Mouse (Mus musculus): Measurements from ENCODE around the gene Amotl2. TPM values are rescaled to one million over a fixed set of nuclear protein-coding genes. Genes with fewer than 3 reads are reported as not detected.

Gene Amotl2
- polyA plus RNA-seq (2015; fragmentation: Nextera tagmentation; extraction: Ambion mirVana), result 38.6 and 43.4 TPM in 2 replicates

GRCm38 (mm10) chr9:102716481-102717163 lies at the start of gene Amotl2:
TSS of gene Amotl2 (plus strand) at chr9:102716672.
- H3K4me1 ChIP-seq (ENCODE audit: control insufficient read depth, insufficient read depth, low read length), result peaks cover 43% of the 10 kb centered on the region
- 6% methylated on average over 22 of the region's 22 CpGs for WGBS

GRCm38 (mm10) chr9:102668115-102668514 lies 48.4 kb upstream of the Amotl2 start:
- 56% methylated on average over 6 of the region's 6 CpGs for WGBS
- Histone ChIP-seq H3K9me3 (replicated peaks; ENCODE audit: control insufficient read depth, low read length) (no peaks in the 10 kb centered on the region), H3K4me2 (ENCODE audit: low read depth, low read length) (no peak overlapping the region), H3K4me3 (ENCODE audit: low read length) (no peak overlapping the region), H3K36me3 (ENCODE audit: control insufficient read depth, insufficient read depth) (no peaks in the 10 kb centered on the region), H3K27me3 (ENCODE audit: control insufficient read depth, insufficient read depth, low read length) (no peaks in the 10 kb centered on the region), H3K4me1 (ENCODE audit: control insufficient read depth, insufficient read depth, low read length) (no peaks in the 10 kb centered on the region), H3K9ac (ENCODE audit: low read length) (no peak overlapping the region), H3K27ac (ENCODE audit: low read length) (no peak overlapping the region)
- ATAC-seq (replicated peaks; ENCODE audit: extremely low read depth, insufficient read depth, low FRiP score), result no peak

More at GRCm38 (mm10) chr9:102716481-102717163, at the start of gene Amotl2:
- H3K9ac ChIP-seq (ENCODE audit: low read length), result peak within 1 kb of the TSS; percentile 100
- no peaks in the 10 kb centered on the region for H3K27me3 ChIP-seq (ENCODE audit: control insufficient read depth, insufficient read depth, low read length)
- H3K27ac ChIP-seq (ENCODE audit: low read length), result peak within 1 kb of the TSS; percentile 99
- H3K36me3 ChIP-seq (ENCODE audit: control insufficient read depth, insufficient read depth), result peaks cover 10% of the 10 kb centered on the region
- no peak for ATAC-seq (replicated peaks; ENCODE audit: extremely low read depth, insufficient read depth, low FRiP score)
- peak within 1 kb of the TSS; percentile 96 for H3K4me2 ChIP-seq (ENCODE audit: low read depth, low read length)
- no peaks in the 10 kb centered on the region for H3K9me3 ChIP-seq (replicated peaks; ENCODE audit: control insufficient read depth, low read length)
- peak within 1 kb of the TSS; percentile 94 for H3K4me3 ChIP-seq (ENCODE audit: low read length)

GRCm38 (mm10) chr9:102668906-102669305 lies 47.6 kb upstream of the Amotl2 start:
- Histone ChIP-seq H3K4me1 (ENCODE audit: control insufficient read depth, insufficient read depth, low read length) (no peaks in the 10 kb centered on the region), H3K36me3 (ENCODE audit: control insufficient read depth, insufficient read depth) (no peaks in the 10 kb centered on the region), H3K4me3 (ENCODE audit: low read length) (no peak overlapping the region), H3K9ac (ENCODE audit: low read length) (no peak overlapping the region), H3K4me2 (ENCODE audit: low read depth, low read length) (no peak overlapping the region), H3K27me3 (ENCODE audit: control insufficient read depth, insufficient read depth, low read length) (no peaks in the 10 kb centered on the region), H3K27ac (ENCODE audit: low read length) (no peak overlapping the region), H3K9me3 (replicated peaks; ENCODE audit: control insufficient read depth, low read length) (no peaks in the 10 kb centered on the region)
- no peak for ATAC-seq (replicated peaks; ENCODE audit: extremely low read depth, insufficient read depth, low FRiP score)
- WGBS, result 84% methylated on average over 12 of the region's 12 CpGs

DNA sequence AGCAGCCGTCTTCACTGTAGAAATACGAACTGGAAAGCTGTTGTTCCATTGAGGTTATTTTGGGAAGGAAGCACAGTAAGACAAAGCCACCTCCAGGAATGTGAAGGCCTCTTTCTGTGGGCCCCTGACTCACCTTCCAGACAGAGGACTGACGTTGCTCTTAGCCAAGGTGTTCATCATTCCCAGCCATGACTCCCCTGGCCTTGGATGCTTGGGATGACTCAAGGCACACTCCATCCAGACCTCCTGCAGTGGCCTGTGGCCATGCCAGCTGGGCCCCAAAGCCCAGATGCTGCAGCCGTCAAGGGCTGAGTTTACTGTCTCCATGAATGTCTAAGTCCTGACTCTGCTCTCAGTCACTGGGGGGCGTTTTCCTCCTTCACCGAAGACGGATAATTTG lies 43.1 kb upstream of the Amotl2 start:
- H3K27ac ChIP-seq (ENCODE audit: low read length), result no peak overlapping the region
- no peak overlapping the region for H3K4me3 ChIP-seq (ENCODE audit: low read length)
- ATAC-seq (replicated peaks; ENCODE audit: extremely low read depth, insufficient read depth, low FRiP score), result no peak
- H3K4me1 ChIP-seq (ENCODE audit: control insufficient read depth, insufficient read depth, low read length), result no peaks in the 10 kb centered on the region; the same call in 1 of the 2 replicates
- 58% methylated on average over 7 of the region's 7 CpGs for WGBS
- no peaks in the 10 kb centered on the region for H3K36me3 ChIP-seq (ENCODE audit: control insufficient read depth, insufficient read depth)
- H3K4me2 ChIP-seq (ENCODE audit: low read depth, low read length), result no peak overlapping the region
- H3K27me3 ChIP-seq (ENCODE audit: control insufficient read depth, insufficient read depth, low read length), result no peaks in the 10 kb centered on the region
- H3K9me3 ChIP-seq (replicated peaks; ENCODE audit: control insufficient read depth, low read length), result no peaks in the 10 kb centered on the region
- no peak overlapping the region for H3K9ac ChIP-seq (ENCODE audit: low read length)

DNA sequence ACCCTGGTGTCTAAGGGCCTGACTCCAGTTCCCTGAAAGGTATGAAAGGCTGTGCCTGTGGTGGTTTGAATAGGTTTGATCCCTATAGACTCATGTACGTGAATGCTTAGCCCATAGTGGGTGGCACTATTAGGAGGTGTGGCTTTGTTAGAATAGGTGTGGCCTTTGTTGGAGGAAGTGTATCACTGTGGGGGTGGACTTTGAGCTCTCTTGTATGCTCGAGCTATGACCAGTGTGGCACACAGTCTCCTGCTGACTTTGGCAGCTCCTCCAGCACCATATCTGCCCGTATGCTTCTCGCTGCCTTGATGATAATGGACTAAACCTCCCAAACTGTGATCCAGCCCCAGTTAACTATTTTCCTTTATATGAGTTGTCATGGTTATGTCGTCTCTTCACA lies 40.5 kb upstream of the Amotl2 start:
- no peak for ATAC-seq (replicated peaks; ENCODE audit: extremely low read depth, insufficient read depth, low FRiP score)
- H3K4me1 ChIP-seq (ENCODE audit: control insufficient read depth, insufficient read depth, low read length), result no peaks in the 10 kb centered on the region; the same call in 1 of the 2 replicates

DNA sequence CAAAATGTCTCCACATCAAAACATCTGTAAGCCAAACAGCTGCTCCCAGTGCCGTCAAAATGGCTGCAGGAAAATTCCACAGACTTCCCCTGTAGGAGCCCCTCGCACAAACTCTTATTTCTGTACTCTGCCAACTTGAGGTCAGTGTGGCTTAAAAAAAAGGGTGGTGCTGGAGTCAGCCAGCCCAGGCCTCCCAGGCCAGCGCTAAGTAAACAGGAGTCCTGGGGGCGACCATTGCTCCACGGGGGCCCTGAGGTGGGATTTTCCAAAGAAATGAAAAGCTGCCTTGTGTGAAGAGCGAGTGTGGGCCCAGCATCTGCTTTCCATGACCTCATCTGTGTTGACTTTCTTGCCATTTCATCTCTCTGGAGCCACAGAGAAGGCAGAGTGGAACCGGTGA lies 35.0 kb upstream of the Amotl2 start:
- Histone ChIP-seq H3K9me3 (replicated peaks; ENCODE audit: control insufficient read depth, low read length) (no peaks in the 10 kb centered on the region), H3K4me1 (ENCODE audit: control insufficient read depth, insufficient read depth, low read length) (no peaks in the 10 kb centered on the region; the same call in 1 of the 2 replicates), H3K9ac (ENCODE audit: low read length) (no peak overlapping the region), H3K4me2 (ENCODE audit: low read depth, low read length) (no peak overlapping the region), H3K27me3 (ENCODE audit: control insufficient read depth, insufficient read depth, low read length) (no peaks in the 10 kb centered on the region), H3K36me3 (ENCODE audit: control insufficient read depth, insufficient read depth) (no peaks in the 10 kb centered on the region), H3K4me3 (ENCODE audit: low read length) (no peak overlapping the region), H3K27ac (ENCODE audit: low read length) (no peak overlapping the region)
- ATAC-seq (replicated peaks; ENCODE audit: extremely low read depth, insufficient read depth, low FRiP score), result no peak
- 38% methylated on average over 7 of the region's 7 CpGs for WGBS

More for the DNA sequence above, 40.5 kb upstream of the Amotl2 start:
- Histone ChIP-seq H3K36me3 (ENCODE audit: control insufficient read depth, insufficient read depth) (no peaks in the 10 kb centered on the region), H3K27me3 (ENCODE audit: control insufficient read depth, insufficient read depth, low read length) (no peaks in the 10 kb centered on the region), H3K9me3 (replicated peaks; ENCODE audit: control insufficient read depth, low read length) (no peaks in the 10 kb centered on the region), H3K9ac (ENCODE audit: low read length) (no peak overlapping the region), H3K4me2 (ENCODE audit: low read depth, low read length) (no peak overlapping the region), H3K4me3 (ENCODE audit: low read length) (no peak overlapping the region), H3K27ac (ENCODE audit: low read length) (no peak overlapping the region)
- WGBS, result 45% methylated on average over 5 of the region's 5 CpGs

GRCm38 (mm10) chr9:102687943-102688342 lies 28.5 kb upstream of the Amotl2 start:
- WGBS, result 13% methylated on average over 4 of the region's 4 CpGs
- 0 out of 2 replicates have a peak, but pooled peaks have one; percentile 33 for ATAC-seq (replicated peaks; ENCODE audit: extremely low read depth, insufficient read depth, low FRiP score)
- Histone ChIP-seq H3K4me1 (ENCODE audit: control insufficient read depth, insufficient read depth, low read length) (peaks cover 17% of the 10 kb centered on the region), H3K27me3 (ENCODE audit: control insufficient read depth, insufficient read depth, low read length) (no peaks in the 10 kb centered on the region), H3K9ac (ENCODE audit: low read length) (no peak overlapping the region), H3K36me3 (ENCODE audit: control insufficient read depth, insufficient read depth) (no peaks in the 10 kb centered on the region), H3K4me2 (ENCODE audit: low read depth, low read length) (no peak overlapping the region), H3K4me3 (ENCODE audit: low read length) (no peak overlapping the region), H3K9me3 (replicated peaks; ENCODE audit: control insufficient read depth, low read length) (no peaks in the 10 kb centered on the region), H3K27ac (ENCODE audit: low read length) (peak overlapping the region; percentile 11; the same call in 1 of the 2 replicates)

GRCm38 (mm10) chr9:102689406-102689939 lies 27.0 kb upstream of the Amotl2 start:
- peak overlapping the region; percentile 83 for H3K9ac ChIP-seq (ENCODE audit: low read length)
- H3K4me2 ChIP-seq (ENCODE audit: low read depth, low read length), result peak overlapping the region; percentile 88
- ATAC-seq (replicated peaks; ENCODE audit: extremely low read depth, insufficient read depth, low FRiP score), result no peak
- H3K9me3 ChIP-seq (replicated peaks; ENCODE audit: control insufficient read depth, low read length), result no peaks in the 10 kb centered on the region
- WGBS, result 10% methylated on average over 13 of the region's 13 CpGs
- H3K27me3 ChIP-seq (ENCODE audit: control insufficient read depth, insufficient read depth, low read length), result no peaks in the 10 kb centered on the region
- H3K27ac ChIP-seq (ENCODE audit: low read length), result no peak overlapping the region; the same call in 1 of the 2 replicates
- H3K4me3 ChIP-seq (ENCODE audit: low read length), result peak overlapping the region; percentile 73
- peaks cover 17% of the 10 kb centered on the region for H3K4me1 ChIP-seq (ENCODE audit: control insufficient read depth, insufficient read depth, low read length)
- H3K36me3 ChIP-seq (ENCODE audit: control insufficient read depth, insufficient read depth), result no peaks in the 10 kb centered on the region

GRCm38 (mm10) chr9:102689940-102690642 lies 26.4 kb upstream of the Amotl2 start:
- WGBS, result under 1% methylated on average over 44 of the region's 44 CpGs
- peak overlapping the region; percentile 73 for H3K4me3 ChIP-seq (ENCODE audit: low read length)
- peak overlapping the region; percentile 88 for H3K4me2 ChIP-seq (ENCODE audit: low read depth, low read length)
- H3K27me3 ChIP-seq (ENCODE audit: control insufficient read depth, insufficient read depth, low read length), result no peaks in the 10 kb centered on the region
- H3K36me3 ChIP-seq (ENCODE audit: control insufficient read depth, insufficient read depth), result no peaks in the 10 kb centered on the region
- H3K9me3 ChIP-seq (replicated peaks; ENCODE audit: control insufficient read depth, low read length), result no peaks in the 10 kb centered on the region
- H3K9ac ChIP-seq (ENCODE audit: low read length), result peak overlapping the region; percentile 83
- peaks cover 17% of the 10 kb centered on the region for H3K4me1 ChIP-seq (ENCODE audit: control insufficient read depth, insufficient read depth, low read length)
- peak; percentile 63 for ATAC-seq (replicated peaks; ENCODE audit: extremely low read depth, insufficient read depth, low FRiP score)
- peak overlapping the region; percentile 54 for H3K27ac ChIP-seq (ENCODE audit: low read length)

Data from heart, embryonic 16.5 days (tissue).